Mouse (Mus musculus): Measurements from ENCODE around the gene Emx1. TPM values are rescaled to one million over a fixed set of nuclear protein-coding genes. Genes with fewer than 3 reads are reported as not detected.

Emx1 gene
- polyA plus RNA-seq, 1 experiment from 2014 or later, result 2.6 TPM

GRCm38 (mm10) chr6:85220917-85221316, 33.7 kb downstream of the Emx1 start:
- Histone ChIP-seq H3K4me3 (no peak overlapping the region), H3K9me3 (no peaks in the 10 kb centered on the region), H3K36me3 (replicated peaks) (no peaks in the 10 kb centered on the region), H3K27me3 (replicated peaks; ENCODE audit: low read depth, poor library complexity, severe bottlenecking) (peaks cover 29% of the 10 kb centered on the region; the same call in 1 of the 2 replicates), H3K27ac (replicated peaks) (peak overlapping the region; percentile 77), H3K4me1 (peaks cover 63% of the 10 kb centered on the region)
- peak; percentile 67 for DNase-seq (ENCODE audit: low spot score)
- 26% methylated on average over 4 of the region's 4 CpGs for WGBS

DNA sequence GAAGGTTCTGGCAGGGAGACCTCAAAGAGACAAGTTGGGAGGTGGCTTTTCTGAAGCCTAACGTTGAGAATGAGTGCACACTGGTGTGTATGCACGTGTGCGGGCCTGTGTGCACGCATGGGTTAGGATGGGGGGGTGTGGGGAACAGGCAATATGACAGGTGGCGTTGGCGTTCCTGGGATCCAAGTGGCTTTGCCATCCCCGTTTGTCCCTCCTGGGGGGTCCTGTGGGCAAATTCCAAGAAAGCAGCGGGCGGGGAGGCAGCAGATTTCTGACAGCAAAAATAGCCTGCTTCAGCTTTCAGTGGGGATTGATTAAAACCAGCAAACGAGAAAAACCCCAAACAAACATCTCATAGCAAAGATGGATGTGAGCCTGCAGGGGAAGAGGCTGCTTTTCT, 35.3 kb downstream of the Emx1 start:
- peaks cover 29% of the 10 kb centered on the region; the same call in 1 of the 2 replicates for H3K27me3 ChIP-seq (replicated peaks; ENCODE audit: low read depth, poor library complexity, severe bottlenecking)
- 78% methylated on average over 10 of the region's 10 CpGs for WGBS
- H3K27ac ChIP-seq (replicated peaks), result no peak overlapping the region
- no peak for DNase-seq (ENCODE audit: low spot score)
- no peaks in the 10 kb centered on the region for H3K9me3 ChIP-seq
- no peaks in the 10 kb centered on the region for H3K36me3 ChIP-seq (replicated peaks)
- H3K4me1 ChIP-seq, result peaks cover 67% of the 10 kb centered on the region
- no peak overlapping the region for H3K4me3 ChIP-seq

DNA sequence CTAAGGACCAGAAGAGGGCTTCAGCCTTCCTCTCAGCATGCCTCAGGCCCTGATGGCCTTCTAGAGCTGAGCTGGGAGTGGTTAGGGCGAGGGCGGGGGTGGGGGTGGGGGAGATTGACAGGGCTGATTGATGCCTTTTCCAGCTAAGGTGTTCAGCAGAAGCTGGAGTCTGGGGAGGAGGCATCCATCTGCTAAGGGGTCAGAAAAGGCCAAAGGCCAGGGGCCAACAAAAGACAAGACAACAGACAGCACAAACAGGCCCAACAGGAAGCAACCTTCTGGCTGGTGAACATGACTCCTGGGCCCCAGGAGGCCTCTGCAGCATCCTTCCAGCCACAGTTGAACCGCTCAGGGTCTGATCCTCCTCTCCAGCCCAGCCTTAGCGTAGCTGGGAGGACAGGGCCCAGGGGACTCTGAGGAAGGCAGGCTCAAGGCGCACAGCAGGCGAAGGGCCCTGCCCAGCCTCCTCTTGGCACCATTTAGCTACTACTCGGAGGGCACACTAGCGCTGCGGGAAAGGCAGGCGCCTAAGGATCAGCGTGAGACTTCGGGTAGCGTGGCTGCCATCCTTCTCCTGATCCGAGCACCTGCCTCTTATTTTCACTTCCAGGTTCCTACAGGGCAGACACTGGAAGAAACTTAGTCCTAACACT, 36.4 kb downstream of the Emx1 start:
- peaks cover 29% of the 10 kb centered on the region; the same call in 1 of the 2 replicates for H3K27me3 ChIP-seq (replicated peaks; ENCODE audit: low read depth, poor library complexity, severe bottlenecking)
- peak; percentile 29 for DNase-seq (ENCODE audit: low spot score)
- H3K9me3 ChIP-seq, result no peaks in the 10 kb centered on the region
- no peaks in the 10 kb centered on the region for H3K36me3 ChIP-seq (replicated peaks)
- H3K4me1 ChIP-seq, result peaks cover 64% of the 10 kb centered on the region
- H3K27ac ChIP-seq (replicated peaks), result peak overlapping the region; percentile 31
- no peak overlapping the region for H3K4me3 ChIP-seq
- WGBS, result 21% methylated on average over 14 of the region's 14 CpGs

DNA sequence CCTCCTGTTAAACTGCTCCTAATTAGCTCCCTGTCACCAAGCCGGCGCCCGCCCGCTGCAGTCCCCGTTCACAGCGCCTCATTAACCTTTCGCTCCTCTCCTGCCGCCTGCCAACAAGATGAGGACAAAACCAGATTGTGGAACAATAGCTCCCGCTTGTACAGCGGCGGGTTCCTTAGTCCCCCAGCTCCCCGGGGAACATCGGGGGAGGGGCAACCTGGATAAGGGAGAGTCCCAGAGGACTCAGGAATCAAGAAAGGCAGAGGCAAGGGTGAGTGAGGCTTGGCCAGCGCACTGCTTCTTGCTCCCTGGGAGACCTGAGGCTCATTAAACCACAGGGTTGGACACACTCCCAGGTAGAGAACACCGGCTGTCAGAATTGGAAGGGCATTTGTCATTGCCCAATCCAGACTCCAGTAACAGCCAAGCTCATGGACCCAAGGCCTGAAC, 37.2 kb downstream of the Emx1 start:
- peaks cover 56% of the 10 kb centered on the region for H3K4me1 ChIP-seq
- DNase-seq (ENCODE audit: low spot score), result no peak
- H3K27me3 ChIP-seq (replicated peaks; ENCODE audit: low read depth, poor library complexity, severe bottlenecking), result peaks cover 33% of the 10 kb centered on the region; the same call in 1 of the 2 replicates
- no peak overlapping the region for H3K4me3 ChIP-seq
- no peaks in the 10 kb centered on the region for H3K36me3 ChIP-seq (replicated peaks)
- H3K27ac ChIP-seq (replicated peaks), result no peak overlapping the region; the same call in 1 of the 2 replicates
- no peaks in the 10 kb centered on the region for H3K9me3 ChIP-seq
- WGBS, result 40% methylated on average over 15 of the region's 15 CpGs

- no peak for DNase-seq (ENCODE audit: low spot score)
- Histone ChIP-seq H3K4me1 (peaks cover 40% of the 10 kb centered on the region), H3K27ac (replicated peaks) (0 out of 2 replicates have a peak overlapping the region, but pooled peaks have one; percentile 2), H3K9me3 (no peaks in the 10 kb centered on the region), H3K27me3 (replicated peaks; ENCODE audit: low read depth, poor library complexity, severe bottlenecking) (peaks cover 40% of the 10 kb centered on the region; the same call in 1 of the 2 replicates), H3K4me3 (no peak overlapping the region), H3K36me3 (replicated peaks) (no peaks in the 10 kb centered on the region)
- 69% methylated on average over 9 of the region's 9 CpGs for WGBS
Measured at GRCm38 (mm10) chr6:85226570-85226969, 39.3 kb downstream of the Emx1 start.

GRCm38 (mm10) chr6:85227520-85227919, 40.3 kb downstream of the Emx1 start:
- Histone ChIP-seq H3K36me3 (replicated peaks) (no peaks in the 10 kb centered on the region), H3K4me3 (no peak overlapping the region), H3K27me3 (replicated peaks; ENCODE audit: low read depth, poor library complexity, severe bottlenecking) (peaks cover 45% of the 10 kb centered on the region; the same call in 1 of the 2 replicates), H3K4me1 (peaks cover 42% of the 10 kb centered on the region), H3K27ac (replicated peaks) (no peak overlapping the region), H3K9me3 (no peaks in the 10 kb centered on the region)
- DNase-seq (ENCODE audit: low spot score), result no peak
- WGBS, result 84% methylated on average over 2 of the region's 2 CpGs

- no peak overlapping the region for H3K27ac ChIP-seq (replicated peaks)
- 0 out of 2 replicates have a peak, but pooled peaks cover 40% of the 10 kb centered on the region for H3K27me3 ChIP-seq (replicated peaks; ENCODE audit: low read depth, poor library complexity, severe bottlenecking)
- 76% methylated on average over 3 of the region's 3 CpGs for WGBS
- no peaks in the 10 kb centered on the region for H3K36me3 ChIP-seq (replicated peaks)
- H3K9me3 ChIP-seq, result no peaks in the 10 kb centered on the region
- no peak for DNase-seq (ENCODE audit: low spot score)
- no peak overlapping the region for H3K4me3 ChIP-seq
- peaks cover 43% of the 10 kb centered on the region for H3K4me1 ChIP-seq
Measured at GRCm38 (mm10) chr6:85230762-85231161, 43.5 kb downstream of the Emx1 start.

DNA sequence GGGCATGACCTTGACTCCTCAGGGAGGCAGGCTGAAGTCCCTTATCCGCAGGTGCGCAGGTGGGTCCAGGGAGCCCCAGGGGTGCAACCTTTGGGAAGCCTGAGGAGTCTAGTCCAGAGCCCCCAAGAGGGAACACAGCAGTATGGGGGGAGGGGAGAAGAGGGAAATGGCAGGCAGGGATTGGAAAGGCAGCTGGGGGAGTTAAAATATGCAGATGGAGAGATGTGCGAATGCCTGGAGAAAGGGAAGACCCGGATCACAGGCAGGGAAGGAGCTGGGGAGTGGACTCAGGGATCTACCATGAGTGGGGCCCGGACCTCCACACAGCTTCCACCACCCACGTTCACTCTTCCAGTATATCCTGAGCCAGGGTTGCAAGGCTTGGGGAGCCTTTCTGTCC, 44.2 kb downstream of the Emx1 start:
- Histone ChIP-seq H3K27me3 (replicated peaks; ENCODE audit: low read depth, poor library complexity, severe bottlenecking) (0 out of 2 replicates have a peak, but pooled peaks cover 34% of the 10 kb centered on the region), H3K36me3 (replicated peaks) (no peaks in the 10 kb centered on the region), H3K27ac (replicated peaks) (no peak overlapping the region), H3K4me1 (peaks cover 51% of the 10 kb centered on the region), H3K9me3 (no peaks in the 10 kb centered on the region), H3K4me3 (no peak overlapping the region)
- 31% methylated on average over 6 of the region's 6 CpGs for WGBS
- DNase-seq (ENCODE audit: low spot score), result peak; percentile 19

- DNase-seq (ENCODE audit: low spot score), result no peak
- Histone ChIP-seq H3K27me3 (replicated peaks; ENCODE audit: low read depth, poor library complexity, severe bottlenecking) (0 out of 2 replicates have a peak, but pooled peaks cover 34% of the 10 kb centered on the region), H3K4me3 (no peak overlapping the region), H3K4me1 (peaks cover 47% of the 10 kb centered on the region), H3K36me3 (replicated peaks) (no peaks in the 10 kb centered on the region), H3K9me3 (no peaks in the 10 kb centered on the region), H3K27ac (replicated peaks) (0 out of 2 replicates have a peak overlapping the region, but pooled peaks have one; percentile 24)
- 30% methylated on average over 4 of the region's 4 CpGs for WGBS
Measured at GRCm38 (mm10) chr6:85232045-85232444, 44.8 kb downstream of the Emx1 start.

GRCm38 (mm10) chr6:85232836-85233623, 45.8 kb downstream of the Emx1 start:
- WGBS, result 40% methylated on average over 7 of the region's 7 CpGs
- Histone ChIP-seq H3K9me3 (no peaks in the 10 kb centered on the region), H3K27me3 (replicated peaks; ENCODE audit: low read depth, poor library complexity, severe bottlenecking) (0 out of 2 replicates have a peak, but pooled peaks cover 37% of the 10 kb centered on the region), H3K4me3 (no peak overlapping the region), H3K36me3 (replicated peaks) (no peaks in the 10 kb centered on the region), H3K4me1 (peaks cover 46% of the 10 kb centered on the region), H3K27ac (replicated peaks) (no peak overlapping the region)
- DNase-seq (ENCODE audit: low spot score), result no peak

DNA sequence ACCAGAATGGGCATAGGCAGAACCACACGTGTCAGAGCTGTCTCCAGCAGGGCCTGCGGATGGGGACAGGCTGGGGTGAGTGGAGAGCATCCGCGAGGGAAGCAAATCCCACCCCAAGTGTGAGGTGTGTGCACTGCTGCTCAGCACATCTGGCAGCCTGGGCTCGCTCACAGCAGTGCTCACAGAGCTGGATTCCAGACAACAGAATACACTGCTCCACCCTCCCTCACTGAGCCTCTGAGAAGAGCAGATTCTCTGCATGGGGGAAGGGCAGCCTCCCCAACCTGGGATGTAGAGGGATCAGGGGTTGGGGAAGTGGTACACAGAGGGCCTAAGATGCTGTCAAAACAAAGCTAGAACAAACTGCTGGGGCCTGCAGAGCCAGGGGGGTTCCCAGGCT, 47.6 kb downstream of the Emx1 start:
- WGBS, result 33% methylated on average over 5 of the region's 5 CpGs
- Histone ChIP-seq H3K27me3 (replicated peaks; ENCODE audit: low read depth, poor library complexity, severe bottlenecking) (0 out of 2 replicates have a peak, but pooled peaks cover 34% of the 10 kb centered on the region), H3K9me3 (no peaks in the 10 kb centered on the region), H3K36me3 (replicated peaks) (no peaks in the 10 kb centered on the region), H3K4me1 (peaks cover 52% of the 10 kb centered on the region), H3K4me3 (no peak overlapping the region), H3K27ac (replicated peaks) (0 out of 2 replicates have a peak overlapping the region, but pooled peaks have one; percentile 44)
- peak; percentile 17 for DNase-seq (ENCODE audit: low spot score)

- peak; percentile 41 for DNase-seq (ENCODE audit: low spot score)
- Histone ChIP-seq H3K27ac (replicated peaks) (no peak overlapping the region), H3K4me3 (no peak overlapping the region), H3K36me3 (replicated peaks) (no peaks in the 10 kb centered on the region), H3K9me3 (no peaks in the 10 kb centered on the region), H3K4me1 (peaks cover 46% of the 10 kb centered on the region), H3K27me3 (replicated peaks; ENCODE audit: low read depth, poor library complexity, severe bottlenecking) (0 out of 2 replicates have a peak, but pooled peaks cover 23% of the 10 kb centered on the region)
- WGBS, result 44% methylated on average over 5 of the region's 5 CpGs
Measured at GRCm38 (mm10) chr6:85237001-85237400, 49.8 kb downstream of the Emx1 start.

Data from embryonic facial prominence, embryonic 10.5 days (tissue).